Mouse (Mus musculus) heart, adult 2 months (tissue): ENCODE measurements at regions not wholly inside any gene's neighbourhood (a gene's known extent, or its start where the extent isn't known, plus 50 kb on each side); places are given as distances from the start of the nearest gene placed in this dataset.

Experiments
- CTCF ChIP-seq: fragments of 200-600 bp; IDR thresholded peaks from 2 replicates; pipeline ENCODE4 v1.8.1; 2022; ENCODE audit warnings: antibody characterized with exemption, mild to moderate bottlenecking, moderate library complexity
- EP300 ChIP-seq: fragments of 200-500 bp; IDR thresholded peaks from 2 replicates; pipeline ENCODE4 v1.6.1; 2011; ENCODE audit warnings: low read depth, low read length, control low read depth; ENCODE audit not compliant: insufficient read depth
- POLR2A ChIP-seq: fragments of 200-500 bp; IDR thresholded peaks from 2 replicates; pipeline ENCODE4 v1.6.1; 2011; ENCODE audit warnings: mild to moderate bottlenecking, low read depth, low read length, control low read depth; ENCODE audit not compliant: insufficient read depth

DNA sequence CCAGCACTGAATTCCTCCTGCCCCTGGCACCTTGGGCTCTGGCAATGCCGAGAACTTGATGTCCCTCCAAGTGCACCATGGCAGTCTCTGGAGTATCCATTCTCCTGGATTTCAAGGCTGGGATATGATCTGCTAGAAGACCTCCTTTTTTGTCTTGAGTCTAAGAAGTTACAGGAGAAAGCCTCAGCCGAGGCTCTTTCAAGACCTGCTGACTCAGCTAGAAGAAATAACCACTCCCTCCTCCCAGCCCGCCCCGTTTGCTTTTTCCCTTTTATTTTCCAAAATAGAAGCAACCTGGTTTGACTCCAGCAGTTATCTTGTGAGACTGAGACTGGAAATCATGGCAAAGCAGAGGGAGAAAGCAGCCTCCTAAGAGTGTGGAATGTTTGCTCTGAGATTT is 136.8 kb upstream of the Rgma start:
- no peak for TF ChIP-seq CTCF
- TF ChIP-seq POLR2A, result no peak
- TF ChIP-seq EP300, result no peak
